Comparison of ENCODE assay signal across 8 mouse cellular contexts in genomic region chr12:29049105-29049511, GRCm38 (mm10).
A peak's percentile ranks its signal among the peaks of the same experiment; 100 is the strongest.
DNase-seq lines count a peak whose midpoint lies in the region.

No protein-coding gene starts in this region.

- peak; percentile 12 for DNase-seq in kidney, postnatal 14 days
- DNase-seq in kidney, adult 18-20 months, result no peak
- DNase-seq in cerebellum, postnatal 25 days, result peak; percentile 51 to 53
- peak; percentile 28 for DNase-seq in heart, postnatal 4 days
- DNase-seq in neural tube, embryonic 10.5 days (ENCODE audit: extremely low spot score, low spot score), result peak; percentile 78
- DNase-seq in adipocyte (ENCODE audit: low spot score), result no peak
- no peak for DNase-seq in right cerebral cortex, adult 2 months (ENCODE audit: low spot score in 2 of 2)
- DNase-seq in testis, postnatal 14 days (ENCODE audit: low spot score), result no peak

Comparison
In these comparisons a context has a peak if more than half of its experiments do, and no peak if none do; other contexts are left out.
1. DNase-seq: peak in kidney, postnatal 14 days (single experiment), cerebellum, postnatal 25 days (2 of 2), heart, postnatal 4 days (single experiment) and neural tube, embryonic 10.5 days (single experiment); none in kidney, adult 18-20 months (single experiment), adipocyte (single experiment), right cerebral cortex, adult 2 months (0 of 2) and testis, postnatal 14 days (single experiment).